Mouse (Mus musculus): ENCODE measurements at regions not wholly inside any gene's neighbourhood (a gene's known extent, or its start where the extent isn't known, plus 50 kb on each side); places are given as distances from the start of the nearest gene placed in this dataset.

DNA sequence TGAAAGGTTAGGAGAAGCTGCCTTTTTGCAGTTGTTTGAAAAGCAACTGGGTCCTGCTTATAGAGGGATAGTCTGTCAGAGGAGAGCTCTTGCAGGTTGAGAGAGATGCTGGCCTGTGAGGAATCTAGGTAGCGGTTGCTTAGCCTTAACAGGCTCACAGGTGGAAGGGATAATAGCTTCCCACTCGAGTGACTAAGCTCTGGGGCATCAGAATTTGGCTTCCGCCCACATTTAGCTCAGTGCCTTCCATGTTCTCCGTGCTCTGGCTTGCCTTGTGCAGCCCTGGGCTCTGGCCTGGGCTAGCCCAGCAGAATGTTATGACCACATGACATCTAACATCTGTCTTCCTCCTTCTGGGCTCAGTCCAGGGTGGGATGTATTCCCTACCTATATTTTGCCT lies 817.0 kb upstream of the Car8 start:
- TF ChIP-seq CTCF (IDR thresholded peaks at IDR 0.05; ENCODE audit: control insufficient read depth, insufficient read depth, insufficient replicate concordance, low read depth, low read length) (no peak), POLR2A (IDR thresholded peaks at IDR 0.05; ENCODE audit: control insufficient read depth, low read depth, low read length) (no peak)

Data from testis, adult 2 months (tissue).